Mouse (Mus musculus): ENCODE measurements around the gene Colgalt1.

The Colgalt1 gene

GRCm38 (mm10) chr8:71610822-71611651 lies at the start of gene Colgalt1:
TSS of gene Colgalt1 (plus strand) at chr8:71610998.
- peak; percentile 98 for DNase-seq (ENCODE audit: low spot score)

- DNase-seq (ENCODE audit: low spot score) = no peak
Observed at GRCm38 (mm10) chr8:71561401-71561800, 49.4 kb upstream of the Colgalt1 start.

- peak; percentile 67 for DNase-seq (ENCODE audit: low spot score)
Observed at GRCm38 (mm10) chr8:71562751-71563150, 48.0 kb upstream of the Colgalt1 start.

- DNase-seq (ENCODE audit: low spot score) = no peak
Observed at GRCm38 (mm10) chr8:71563992-71564391, 46.8 kb upstream of the Colgalt1 start.

GRCm38 (mm10) chr8:71566501-71566900 lies 44.3 kb upstream of the Colgalt1 start, which contains the start of gene Nxnl1:
TSS of gene Nxnl1 (minus strand) at chr8:71566601.
- no peak for DNase-seq (ENCODE audit: low spot score)

- no peak for DNase-seq (ENCODE audit: low spot score)
Observed at GRCm38 (mm10) chr8:71567587-71567986, 43.2 kb upstream of the Colgalt1 start.

GRCm38 (mm10) chr8:71568387-71568937 lies 42.3 kb upstream of the Colgalt1 start, which contains the start of gene Slc27a1:
TSS of gene Slc27a1 (plus strand) at chr8:71568882.
- DNase-seq (ENCODE audit: low spot score) = peak; percentile 91

- no peak for DNase-seq (ENCODE audit: low spot score)
Observed at GRCm38 (mm10) chr8:71568941-71569340, 41.9 kb upstream of the Colgalt1 start.

GRCm38 (mm10) chr8:71569366-71570290 lies 41.2 kb upstream of the Colgalt1 start:
- peak; percentile 89 for DNase-seq (ENCODE audit: low spot score)

GRCm38 (mm10) chr8:71570291-71570954 lies 40.4 kb upstream of the Colgalt1 start:
- DNase-seq (ENCODE audit: low spot score) = peak; percentile 94

- no peak for DNase-seq (ENCODE audit: low spot score)
Observed at GRCm38 (mm10) chr8:71572077-71572476, 38.7 kb upstream of the Colgalt1 start.

- peak; percentile 77 for DNase-seq (ENCODE audit: low spot score)
Observed at GRCm38 (mm10) chr8:71572847-71573633, 37.8 kb upstream of the Colgalt1 start.

- no peak for DNase-seq (ENCODE audit: low spot score)
Observed at GRCm38 (mm10) chr8:71574426-71574825, 36.4 kb upstream of the Colgalt1 start.

- DNase-seq (ENCODE audit: low spot score) = no peak
Observed at GRCm38 (mm10) chr8:71575020-71575419, 35.8 kb upstream of the Colgalt1 start.

GRCm38 (mm10) chr8:71577856-71578387 lies 32.9 kb upstream of the Colgalt1 start:
- no peak for DNase-seq (ENCODE audit: low spot score)

- no peak for DNase-seq (ENCODE audit: low spot score)
Observed at GRCm38 (mm10) chr8:71579009-71579408, 31.8 kb upstream of the Colgalt1 start.

GRCm38 (mm10) chr8:71579476-71579875 lies 31.3 kb upstream of the Colgalt1 start:
- peak; percentile 64 for DNase-seq (ENCODE audit: low spot score)

GRCm38 (mm10) chr8:71580201-71580600 lies 30.6 kb upstream of the Colgalt1 start:
- no peak for DNase-seq (ENCODE audit: low spot score)

GRCm38 (mm10) chr8:71586891-71587290 lies 23.9 kb upstream of the Colgalt1 start:
- no peak for DNase-seq (ENCODE audit: low spot score)

- no peak for DNase-seq (ENCODE audit: low spot score)
Observed at GRCm38 (mm10) chr8:71588762-71589161, 22.0 kb upstream of the Colgalt1 start.

- DNase-seq (ENCODE audit: low spot score) = no peak
Observed at GRCm38 (mm10) chr8:71591017-71591416, 19.8 kb upstream of the Colgalt1 start.
